Mouse (Mus musculus) bone marrow macrophage, adult 2 months (primary cell): Measurements from ENCODE around the gene Vars.

Experiments used
- CTCF ChIP-seq: IDR thresholded peaks from 2 replicates; pipeline ENCODE4 v1.5.1; 2012; ENCODE audit warnings: low read depth, mild to moderate bottlenecking, low read length, moderate library complexity
- POLR2A ChIP-seq: IDR thresholded peaks from 2 replicates; pipeline ENCODE4 v1.6.1; 2012; ENCODE audit warnings: mild to moderate bottlenecking, low read depth, low read length, borderline replicate concordance

DNA sequence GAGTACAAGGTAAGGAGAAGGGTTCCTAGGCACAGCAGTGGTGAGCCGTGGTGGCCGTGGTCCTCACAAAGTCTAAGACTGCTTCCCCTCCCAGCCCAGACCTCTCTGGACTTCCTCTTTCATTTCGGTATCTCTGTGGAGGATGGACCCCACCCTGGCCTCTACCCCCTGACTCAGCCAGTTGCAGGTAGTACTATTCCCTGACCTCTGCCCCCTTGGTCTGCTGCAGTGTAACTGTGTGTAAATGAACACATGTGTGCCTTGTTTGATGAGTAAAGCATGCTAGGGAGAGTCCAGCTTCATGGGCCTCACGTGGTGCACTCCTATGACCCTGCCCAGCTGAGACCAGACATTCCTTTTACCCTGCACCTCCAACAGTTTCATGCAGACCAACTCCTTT is 23.0 kb downstream of the Vars start:
- TF ChIP-seq CTCF, result no peak
- no peak for TF ChIP-seq POLR2A
